Mouse (Mus musculus): ENCODE data around the gene Zfp507. TPM values are rescaled to one million over a fixed set of nuclear protein-coding genes. Genes with fewer than 3 reads are reported as not detected.

Zfp507 gene
- total RNA-seq (2014; rRNA removed; ENCODE audit: low replicate concordance) (8.4 and 10.9 TPM in 2 replicates), polyA plus RNA-seq (2015; fragmentation: Nextera tagmentation; extraction: Ambion mirVana) (5.2 and 5.9 TPM in 2 replicates)

DNA sequence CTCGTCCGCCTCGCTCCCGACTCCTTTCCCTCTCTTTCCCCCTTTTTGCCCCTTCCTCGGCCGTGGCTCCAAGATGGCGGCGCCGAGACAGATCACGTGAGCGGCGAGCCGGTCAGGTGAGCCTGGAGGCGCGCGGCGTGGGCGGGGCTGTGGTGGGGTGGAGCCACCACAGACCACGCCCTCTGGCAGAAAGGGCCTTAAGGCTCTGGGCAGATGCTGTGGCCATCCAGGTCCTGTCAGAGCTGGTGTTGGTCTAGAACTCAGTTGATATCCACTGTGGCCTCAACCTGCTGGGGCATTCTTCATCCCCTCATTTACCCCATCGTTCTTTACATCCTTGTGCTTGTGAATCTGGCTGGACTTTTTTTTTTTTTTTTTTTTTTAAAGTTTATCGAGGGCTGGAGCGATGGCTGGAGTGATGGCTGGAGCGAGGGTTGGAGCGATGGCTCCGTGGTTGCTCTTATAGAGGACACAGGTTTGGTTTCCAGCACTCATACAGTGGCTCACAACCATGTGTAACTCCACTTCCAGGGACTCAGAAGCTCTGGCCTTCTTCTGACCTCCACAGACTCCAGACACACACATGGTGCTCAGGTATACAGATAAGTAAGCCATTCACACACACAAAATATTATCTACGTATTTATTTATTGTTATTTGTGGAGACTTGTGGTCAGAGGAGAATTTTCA, at the start of gene Zfp507:
Gene Zfp507, minus strand, starts transcription at position 98 of the 690 bp plus-strand sequence.
- 41% methylated on average over 12 of the region's 26 CpGs for WGBS
- Histone ChIP-seq H3K9ac (replicated peaks; ENCODE audit: low read depth, low read length) (peak within 1 kb of the TSS; percentile 92), H3K9me3 (replicated peaks; ENCODE audit: control insufficient read depth, low read length) (no peaks in the 10 kb centered on the region), H3K4me3 (ENCODE audit: low read depth, low read length) (peak within 1 kb of the TSS; percentile 86), H3K4me2 (ENCODE audit: low read depth, low read length) (peak within 1 kb of the TSS; percentile 91), H3K36me3 (replicated peaks; ENCODE audit: control insufficient read depth, insufficient read depth, low read length) (peaks cover 26% of the 10 kb centered on the region), H3K4me1 (ENCODE audit: control insufficient read depth, insufficient read depth) (no peaks in the 10 kb centered on the region), H3K27me3 (ENCODE audit: control insufficient read depth, insufficient read depth, low read length) (no peaks in the 10 kb centered on the region), H3K27ac (ENCODE audit: low read depth) (peak within 1 kb of the TSS; percentile 81)
- peak; percentile 99 for ATAC-seq (ENCODE audit: insufficient read depth, low read depth)
- TF ChIP-seq EP300 (IDR thresholded peaks at IDR 0.05; ENCODE audit: low read depth) = no peak
- no peak for TF ChIP-seq CTCF (IDR thresholded peaks at IDR 0.05; ENCODE audit: low read depth)
- DNase-seq (ENCODE audit: low spot score) = peak; percentile 68

DNA sequence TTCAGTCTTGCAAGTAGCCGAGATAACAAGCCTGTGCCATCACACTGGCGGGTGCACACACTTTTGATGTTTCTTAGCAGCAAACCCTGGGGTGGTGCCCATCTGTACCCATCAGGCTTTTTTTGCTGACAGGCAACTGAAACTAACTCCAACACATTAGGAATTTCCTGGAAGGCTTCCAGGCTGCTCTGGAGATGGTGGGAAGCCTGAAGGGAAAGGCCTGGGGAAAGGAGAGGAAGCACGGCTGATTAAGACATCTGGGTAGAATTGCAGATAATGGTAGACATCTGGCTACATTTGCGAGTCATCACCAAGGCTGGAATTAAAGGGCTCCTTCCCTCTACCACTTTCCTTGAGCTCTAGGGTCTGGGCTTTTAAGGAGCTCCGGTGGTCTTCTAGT, 47.6 kb upstream of the Zfp507 start:
- H3K4me1 ChIP-seq (ENCODE audit: control insufficient read depth, insufficient read depth) = no peaks in the 10 kb centered on the region
- H3K4me3 ChIP-seq (ENCODE audit: low read depth, low read length) = no peak overlapping the region
- DNase-seq (ENCODE audit: low spot score) (peak; percentile 5), ATAC-seq (ENCODE audit: insufficient read depth, low read depth) (no peak)
- no peaks in the 10 kb centered on the region for H3K36me3 ChIP-seq (replicated peaks; ENCODE audit: control insufficient read depth, insufficient read depth, low read length)
- WGBS = 42% methylated on average over 5 of the region's 5 CpGs
- no peaks in the 10 kb centered on the region for H3K27me3 ChIP-seq (ENCODE audit: control insufficient read depth, insufficient read depth, low read length)
- H3K4me2 ChIP-seq (ENCODE audit: low read depth, low read length) = no peak overlapping the region
- no peaks in the 10 kb centered on the region for H3K9me3 ChIP-seq (replicated peaks; ENCODE audit: control insufficient read depth, low read length)
- no peak overlapping the region for H3K9ac ChIP-seq (replicated peaks; ENCODE audit: low read depth, low read length)
- TF ChIP-seq EP300 (IDR thresholded peaks at IDR 0.05; ENCODE audit: low read depth) (no peak), CTCF (IDR thresholded peaks at IDR 0.05; ENCODE audit: low read depth) (no peak)
- no peak overlapping the region for H3K27ac ChIP-seq (ENCODE audit: low read depth)

DNA sequence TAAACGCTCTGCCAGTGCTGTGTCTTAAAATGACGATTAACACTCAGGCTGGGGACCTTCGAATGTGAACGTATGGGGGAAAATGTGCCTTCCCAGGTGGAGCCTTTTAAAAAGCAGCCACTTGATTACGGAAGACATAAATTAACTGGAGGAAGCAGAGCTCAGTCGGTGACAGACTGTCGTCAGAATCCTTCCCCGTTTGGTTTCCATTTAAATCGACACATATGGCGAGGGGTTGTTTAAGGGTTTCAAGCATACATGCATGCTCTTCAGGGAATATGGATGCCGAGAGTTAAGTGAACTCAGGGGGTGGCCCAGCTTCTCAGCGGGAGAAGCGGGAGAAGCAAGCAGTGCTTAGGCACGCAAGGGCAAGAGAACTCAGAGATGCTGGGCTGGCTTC, 45.7 kb upstream of the Zfp507 start:
- Histone ChIP-seq H3K36me3 (replicated peaks; ENCODE audit: control insufficient read depth, insufficient read depth, low read length) (no peaks in the 10 kb centered on the region), H3K9ac (replicated peaks; ENCODE audit: low read depth, low read length) (no peak overlapping the region), H3K4me3 (ENCODE audit: low read depth, low read length) (no peak overlapping the region), H3K9me3 (replicated peaks; ENCODE audit: control insufficient read depth, low read length) (no peaks in the 10 kb centered on the region), H3K4me1 (ENCODE audit: control insufficient read depth, insufficient read depth) (no peaks in the 10 kb centered on the region), H3K4me2 (ENCODE audit: low read depth, low read length) (no peak overlapping the region), H3K27ac (ENCODE audit: low read depth) (no peak overlapping the region), H3K27me3 (ENCODE audit: control insufficient read depth, insufficient read depth, low read length) (no peaks in the 10 kb centered on the region)
- ATAC-seq (ENCODE audit: insufficient read depth, low read depth) = no peak
- no peak for DNase-seq (ENCODE audit: low spot score)
- WGBS = 49% methylated on average over 14 of the region's 14 CpGs
- TF ChIP-seq CTCF (IDR thresholded peaks at IDR 0.05; ENCODE audit: low read depth) = no peak
- TF ChIP-seq EP300 (IDR thresholded peaks at IDR 0.05; ENCODE audit: low read depth) = no peak

DNA sequence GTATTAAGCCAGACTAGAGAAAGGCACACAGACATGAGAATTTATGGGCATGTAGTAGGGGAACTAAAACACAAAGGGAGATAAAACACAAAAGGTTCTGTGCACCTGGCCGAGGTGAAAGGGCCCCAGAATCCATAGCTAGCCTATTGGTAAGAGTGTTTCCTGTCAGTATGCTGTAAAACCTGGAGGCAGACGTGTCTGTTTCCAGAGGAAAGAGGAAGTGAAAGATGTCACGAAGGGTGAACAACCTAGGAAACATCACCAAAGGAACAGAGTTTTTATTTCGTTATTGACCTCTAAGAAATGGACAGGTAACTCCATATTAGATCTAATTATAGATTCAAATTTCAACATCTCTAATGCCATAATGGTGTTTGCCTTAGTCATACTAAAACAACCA, 37.7 kb upstream of the Zfp507 start:
- H3K9me3 ChIP-seq (replicated peaks; ENCODE audit: control insufficient read depth, low read length) = no peaks in the 10 kb centered on the region
- DNase-seq (ENCODE audit: low spot score) (no peak), ATAC-seq (ENCODE audit: insufficient read depth, low read depth) (no peak)
- H3K27ac ChIP-seq (ENCODE audit: low read depth) = no peak overlapping the region
- H3K27me3 ChIP-seq (ENCODE audit: control insufficient read depth, insufficient read depth, low read length) = no peaks in the 10 kb centered on the region
- no peaks in the 10 kb centered on the region for H3K4me1 ChIP-seq (ENCODE audit: control insufficient read depth, insufficient read depth)
- TF ChIP-seq CTCF (IDR thresholded peaks at IDR 0.05; ENCODE audit: low read depth) = no peak
- no peak for TF ChIP-seq EP300 (IDR thresholded peaks at IDR 0.05; ENCODE audit: low read depth)
- no peak overlapping the region for H3K4me2 ChIP-seq (ENCODE audit: low read depth, low read length)
- no peaks in the 10 kb centered on the region for H3K36me3 ChIP-seq (replicated peaks; ENCODE audit: control insufficient read depth, insufficient read depth, low read length)
- no peak overlapping the region for H3K4me3 ChIP-seq (ENCODE audit: low read depth, low read length)
- H3K9ac ChIP-seq (replicated peaks; ENCODE audit: low read depth, low read length) = no peak overlapping the region
- 57% methylated on average over 4 of the region's 4 CpGs for WGBS

DNA sequence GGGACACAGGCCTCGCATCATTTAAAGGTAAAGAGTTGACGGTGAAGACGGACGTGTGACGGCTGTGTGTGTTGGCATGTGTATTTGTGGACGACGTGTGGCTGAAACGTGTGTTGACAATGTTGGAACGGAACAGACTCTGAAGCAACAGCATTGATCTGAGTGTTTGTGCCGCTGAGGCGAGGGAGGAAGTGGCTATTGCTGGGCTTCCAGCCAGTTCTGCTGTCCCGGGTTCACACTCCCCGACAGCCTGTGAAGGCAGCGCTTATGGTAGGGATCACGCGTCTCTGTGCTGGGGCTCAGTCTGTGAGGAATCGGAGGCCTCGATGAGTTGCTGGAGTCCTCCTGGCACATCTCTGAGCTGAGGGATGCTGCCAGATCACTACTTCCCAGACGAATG, 34.0 kb upstream of the Zfp507 start:
- no peaks in the 10 kb centered on the region for H3K36me3 ChIP-seq (replicated peaks; ENCODE audit: control insufficient read depth, insufficient read depth, low read length)
- no peak overlapping the region for H3K27ac ChIP-seq (ENCODE audit: low read depth)
- no peaks in the 10 kb centered on the region for H3K27me3 ChIP-seq (ENCODE audit: control insufficient read depth, insufficient read depth, low read length)
- H3K9ac ChIP-seq (replicated peaks; ENCODE audit: low read depth, low read length) = no peak overlapping the region
- H3K4me1 ChIP-seq (ENCODE audit: control insufficient read depth, insufficient read depth) = no peaks in the 10 kb centered on the region
- H3K4me2 ChIP-seq (ENCODE audit: low read depth, low read length) = peak overlapping the region; percentile 39
- ATAC-seq (ENCODE audit: insufficient read depth, low read depth) = peak; percentile 44; the same call in 1 of the 2 replicates
- TF ChIP-seq EP300 (IDR thresholded peaks at IDR 0.05; ENCODE audit: low read depth) (no peak), CTCF (IDR thresholded peaks at IDR 0.05; ENCODE audit: low read depth) (no peak)
- WGBS = 23% methylated on average over 19 of the region's 19 CpGs
- no peaks in the 10 kb centered on the region for H3K9me3 ChIP-seq (replicated peaks; ENCODE audit: control insufficient read depth, low read length)
- peak overlapping the region; percentile 8; the same call in 1 of the 2 replicates for H3K4me3 ChIP-seq (ENCODE audit: low read depth, low read length)
- DNase-seq (ENCODE audit: low spot score) = peak; percentile 56

Measured in heart, postnatal 0 days (tissue).